Mouse (Mus musculus) activated CD4-positive, CD25-positive, alpha-beta regulatory T cell, adult 9 weeks (primary cell): ENCODE data around the gene Gas6. TPM values are rescaled to one million over a fixed set of nuclear protein-coding genes. Genes with fewer than 3 reads are reported as not detected.

Source experiments
- polyA plus RNA-seq: library from polyadenylated mRNA; unstranded; fragments of 100-300 nt; shearing (Covaris generic); gene quantifications from one replicate; pipeline ENCODE4 v1.2.1, GENCODE M21; 2017

Gas6 gene
- not detected for polyA plus RNA-seq

DNA sequence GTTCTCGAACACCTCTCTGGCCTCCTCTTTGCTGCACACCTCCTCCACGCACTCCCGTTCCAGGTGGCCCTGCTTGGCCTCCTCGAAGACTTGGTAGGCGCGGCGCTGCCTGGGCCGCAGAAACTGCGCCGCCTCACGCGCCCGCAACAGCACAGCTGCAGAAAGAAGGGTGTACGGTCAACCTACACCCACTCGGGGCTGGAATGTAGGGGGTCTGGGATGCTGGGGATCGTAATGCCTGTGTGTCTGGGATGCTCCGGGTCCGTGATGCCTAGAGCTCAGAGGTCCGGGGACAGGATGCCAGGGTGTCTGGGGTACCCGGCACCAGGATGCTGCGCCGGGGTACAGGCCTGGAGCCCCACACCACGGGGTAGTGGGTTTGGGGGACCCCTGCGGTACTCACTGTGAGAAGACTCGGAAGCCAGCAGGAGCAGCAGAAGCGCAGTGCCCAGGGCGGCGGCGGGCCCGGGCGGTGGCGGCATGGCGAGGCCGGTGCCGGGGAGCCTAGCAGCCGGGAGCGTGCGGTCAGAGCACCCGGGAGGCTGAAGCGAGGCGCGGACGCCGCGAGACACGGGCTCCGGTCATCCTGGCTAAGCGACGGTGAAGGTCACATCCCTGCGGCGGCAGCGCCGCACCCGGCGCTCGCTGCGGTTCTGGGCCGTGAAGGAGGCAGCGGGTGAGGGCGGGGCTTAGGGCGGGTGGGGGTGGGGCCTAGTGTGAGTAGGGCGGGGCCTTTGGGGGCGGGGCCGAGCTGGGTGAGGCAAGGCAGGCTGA, at the start of gene Gas6:
TSS of gene Gas6 (minus strand) at position 633 of the 774 bp plus-strand sequence.

DNA sequence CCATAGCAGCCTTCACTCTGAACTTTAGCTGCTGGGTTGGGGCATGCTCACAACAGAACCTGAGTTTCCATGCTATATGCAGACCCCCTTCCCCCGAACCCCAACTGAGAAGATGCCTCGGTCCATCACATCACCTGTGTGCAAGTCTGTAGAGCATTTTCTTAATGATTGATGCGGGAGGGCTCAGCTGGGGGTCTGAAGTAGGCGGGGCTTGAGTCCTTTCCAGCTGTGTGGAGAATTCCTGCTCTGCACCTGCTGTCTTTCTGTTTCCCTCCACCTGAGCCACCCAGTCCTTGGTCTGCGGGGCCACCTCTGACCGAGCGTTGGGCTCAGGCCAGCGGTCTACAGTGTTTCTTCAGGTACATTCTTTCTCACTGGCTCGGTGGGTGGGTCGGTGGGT, 59.4 kb downstream of the Gas6 start, which contains the start of gene Tmem255b:
TSS of gene Tmem255b (plus strand) at position 301 of the 400 bp plus-strand sequence.

Other genes starting within 250 kb of the Gas6 start
- gene Adprhl1, start 240.3 kb downstream of the Gas6 start, polyA plus RNA-seq: not detected
- gene Dcun1d2, start 206.4 kb downstream of the Gas6 start, polyA plus RNA-seq: 39.7 TPM
- 36.7 TPM for gene Tmco3, start 206.3 kb downstream of the Gas6 start, polyA plus RNA-seq
- gene Tfdp1, start 155.7 kb downstream of the Gas6 start, polyA plus RNA-seq: 45.8 TPM
- not detected for gene Atp4b, start 97.7 kb downstream of the Gas6 start, polyA plus RNA-seq
- not detected for gene Grk1, start 89.4 kb downstream of the Gas6 start, polyA plus RNA-seq
- not detected for gene Tmem255b, start 59.3 kb downstream of the Gas6 start, polyA plus RNA-seq
- not detected for gene 1700029H14Rik, start 68.0 kb upstream of the Gas6 start, polyA plus RNA-seq
- 208 TPM for gene Rasa3, start 183.1 kb upstream of the Gas6 start, polyA plus RNA-seq
- gene Cfap97d2, start 211.4 kb upstream of the Gas6 start, polyA plus RNA-seq: not detected